Mouse (Mus musculus) heart, postnatal 4 days (tissue): ENCODE measurements around the gene Tep1. TPM values are rescaled to one million over a fixed set of nuclear protein-coding genes. Genes with fewer than 3 reads are reported as not detected.
A peak's percentile ranks its signal among the peaks of the same experiment; 100 is the strongest.
"Not testable (repeated sequence)": the region's sequence is repeated elsewhere in the genome, so short reads cannot be mapped to it uniquely, and the experiment has no call there.

Experiments
- DNase-seq: peaks from one replicate; pipeline ENCODE4 v3.0.0; 2021
- total RNA-seq, 2 experiments: library from RNA; stranded (reverse); gene quantifications; 2 replicates each; pipeline ENCODE4 v1.2.3; 2021

Tep1 gene
- total RNA-seq, result 10 to 100 TPM in 1 of 2 experiments, 1 to 10 TPM in 1; 9.3 to 12.3 TPM

DNA sequence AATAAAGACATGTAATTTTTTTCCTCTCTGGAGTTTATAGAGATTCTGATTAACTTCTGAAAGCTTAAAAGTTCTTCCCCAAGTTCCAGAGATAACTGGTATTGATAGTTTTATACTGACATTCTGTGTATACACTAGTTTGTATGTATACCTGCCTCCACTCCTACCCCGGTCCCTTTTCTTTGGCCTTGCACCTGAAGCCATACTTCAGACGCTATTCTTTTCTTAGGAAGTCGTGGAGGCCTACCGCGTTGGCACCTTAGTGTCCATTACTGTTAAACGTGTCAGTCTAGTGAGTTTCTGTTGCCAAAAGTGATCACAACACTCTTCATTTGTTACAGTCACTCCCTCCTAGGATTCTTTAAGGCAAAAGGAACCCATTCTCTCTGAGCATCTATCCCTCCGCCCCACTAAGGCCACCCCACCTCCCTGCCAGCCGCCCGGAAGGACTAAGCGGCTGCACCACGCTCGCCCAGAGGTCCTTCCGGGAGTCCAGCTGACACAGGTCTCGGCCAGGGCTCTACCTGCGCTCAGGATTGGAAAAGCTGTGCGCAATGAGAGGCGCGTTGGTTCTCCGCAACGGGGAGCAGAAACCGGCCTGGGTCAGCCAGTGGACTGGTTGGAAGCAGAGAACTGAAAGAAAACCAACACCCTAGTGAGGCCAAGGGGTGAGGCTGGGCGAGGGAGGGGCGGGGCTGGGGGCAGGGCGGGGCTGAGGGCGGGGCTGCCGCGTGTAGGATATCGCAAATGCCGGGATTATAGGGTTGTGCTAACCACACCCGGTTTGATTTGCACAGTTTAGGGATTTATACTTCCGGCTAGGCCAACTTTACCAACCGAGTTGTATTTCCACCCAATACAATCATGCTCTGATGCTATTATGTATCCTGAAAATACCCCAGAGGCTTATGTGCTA, at the start of gene Tep1:
Gene Tep1, minus strand, starts transcription at position 672 of the 916 bp plus-strand sequence.
- DNase-seq, result peak; percentile 79

GRCm38 (mm10) chr14:50911356-50911755, 41.0 kb upstream of the Tep1 start:
- DNase-seq, result no peak

GRCm38 (mm10) chr14:50908126-50908525, 37.8 kb upstream of the Tep1 start:
- no peak for DNase-seq

GRCm38 (mm10) chr14:50905327-50905726, 35.0 kb upstream of the Tep1 start:
- not testable (repeated sequence) for DNase-seq

- DNase-seq, result no peak
Observed at GRCm38 (mm10) chr14:50904828-50905129, 34.4 kb upstream of the Tep1 start.

DNA sequence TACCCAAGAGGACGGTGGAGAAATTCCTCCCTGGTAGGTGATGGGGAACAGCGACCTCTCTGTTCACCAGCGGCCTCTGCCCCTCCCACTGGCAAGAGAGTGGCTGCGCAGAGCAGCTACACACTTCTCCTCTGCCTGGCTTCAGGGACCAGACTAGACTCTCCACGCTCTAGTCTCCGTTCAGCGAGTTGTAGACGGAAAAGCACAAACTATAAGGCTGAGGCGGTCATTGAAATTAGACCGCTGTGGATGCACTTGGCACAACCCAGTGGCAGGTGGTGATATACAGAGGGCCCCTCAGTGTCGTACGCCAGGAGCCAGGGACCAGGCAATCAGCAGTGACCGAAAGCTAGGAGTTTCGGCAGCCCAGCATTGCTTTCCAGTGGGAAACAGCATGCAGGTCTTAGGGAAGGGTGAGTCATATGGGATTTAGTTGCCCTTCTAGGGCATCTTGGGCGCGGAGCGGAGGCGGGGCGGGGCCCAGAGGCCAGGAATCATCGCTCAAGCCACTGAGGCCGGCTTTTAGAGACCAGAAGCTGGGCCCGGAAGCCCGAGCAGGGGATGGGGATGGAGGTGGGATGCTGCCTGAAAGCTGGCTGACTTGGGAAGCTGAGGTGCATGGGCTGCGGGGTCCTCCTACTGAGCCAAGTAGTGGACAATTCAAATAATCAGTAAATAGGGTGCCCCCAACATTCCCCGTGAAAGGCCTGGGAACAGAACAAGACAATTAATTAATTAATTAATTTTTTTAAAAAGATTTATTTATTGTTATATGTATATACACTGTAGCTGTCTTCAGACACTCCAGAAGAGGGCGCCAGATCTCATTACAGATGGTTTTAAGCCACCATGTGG, 33.8 kb upstream of the Tep1 start:
- DNase-seq, result peak; percentile 24

- DNase-seq, result not testable (repeated sequence)
Observed at GRCm38 (mm10) chr14:50897992-50898391, 27.6 kb upstream of the Tep1 start.

DNA sequence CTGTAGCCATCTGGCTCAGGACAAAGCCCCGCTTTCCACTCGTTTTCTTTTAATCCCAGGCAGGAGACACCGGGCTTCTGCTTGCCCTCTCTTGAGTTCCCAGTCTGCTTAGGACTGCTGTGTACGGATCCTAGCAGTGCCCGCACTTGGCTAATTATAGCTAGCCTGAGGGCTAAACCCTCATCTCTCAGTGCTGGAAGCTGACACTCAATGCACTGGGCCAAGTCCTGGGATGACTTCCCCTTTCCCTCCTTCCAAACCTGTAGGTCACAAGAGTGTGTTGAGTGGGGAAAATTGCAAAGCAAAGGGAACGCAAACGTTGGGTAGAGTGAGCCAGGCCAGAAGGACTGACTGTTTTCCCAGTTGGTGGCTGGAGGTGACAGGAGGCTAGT, 27.0 kb upstream of the Tep1 start, which contains the start of gene Klhl33:
Gene Klhl33, minus strand, starts transcription at position 134 of the 392 bp plus-strand sequence.
- DNase-seq, result peak; percentile 24

GRCm38 (mm10) chr14:50896747-50897373, 26.5 kb upstream of the Tep1 start:
- DNase-seq, result no peak

- peak; percentile 29 for DNase-seq
Observed at GRCm38 (mm10) chr14:50895985-50896746, 25.8 kb upstream of the Tep1 start.

DNA sequence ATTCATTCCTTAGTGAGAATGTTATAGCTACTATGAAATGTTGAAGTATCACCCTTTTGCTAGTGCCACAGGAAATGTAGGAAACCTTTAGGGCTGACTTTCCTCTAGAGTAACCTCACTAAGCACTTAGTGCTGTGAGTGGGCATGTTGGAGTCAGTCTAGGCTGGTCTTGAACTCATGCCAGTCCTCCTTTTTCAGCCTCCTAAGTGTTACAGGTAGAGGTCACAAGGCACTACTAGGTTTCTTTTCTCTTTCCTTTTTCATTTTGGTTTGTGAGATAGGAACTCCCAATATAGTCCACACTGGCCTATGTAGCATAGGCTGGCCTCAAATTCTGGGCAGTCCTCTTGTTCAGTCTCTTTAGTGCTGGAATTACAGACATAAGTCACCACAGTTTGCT, 25.0 kb upstream of the Tep1 start:
- no peak for DNase-seq

GRCm38 (mm10) chr14:50892541-50893459, 22.4 kb upstream of the Tep1 start:
- DNase-seq, result peak; percentile 33

- DNase-seq, result no peak
Observed at GRCm38 (mm10) chr14:50892091-50892490, 21.7 kb upstream of the Tep1 start.

GRCm38 (mm10) chr14:50891621-50892020, 21.3 kb upstream of the Tep1 start:
- no peak for DNase-seq

- DNase-seq, result no peak
Observed at GRCm38 (mm10) chr14:50876236-50876950, 6.0 kb upstream of the Tep1 start.

- no peak for DNase-seq
Observed at GRCm38 (mm10) chr14:50875591-50876230, 5.4 kb upstream of the Tep1 start.

- DNase-seq, result no peak
Observed at GRCm38 (mm10) chr14:50875175-50875574, 4.8 kb upstream of the Tep1 start.

DNA sequence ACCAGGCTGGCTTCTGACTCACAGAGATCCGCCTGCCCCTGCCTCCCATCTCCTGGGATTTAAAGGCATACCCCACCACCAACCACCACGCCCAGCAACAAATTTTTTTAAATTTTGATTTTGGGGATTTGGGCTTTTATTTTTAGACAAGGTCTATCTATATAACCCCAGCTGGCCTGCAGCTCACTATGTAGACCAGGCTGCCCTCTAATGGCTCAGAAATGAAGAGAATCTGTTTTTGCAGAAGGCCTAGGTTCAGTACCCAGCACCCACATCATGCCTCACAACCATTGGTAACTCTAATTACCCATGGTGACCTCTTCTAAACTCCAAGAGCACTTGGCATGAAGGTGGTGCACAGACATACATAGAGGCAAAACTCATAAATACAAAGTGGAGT, 924 bp upstream of the Tep1 start:
- DNase-seq, result no peak

- DNase-seq, result no peak
Observed at GRCm38 (mm10) chr14:50870805-50871143, 414 bp upstream of the Tep1 start.

DNA sequence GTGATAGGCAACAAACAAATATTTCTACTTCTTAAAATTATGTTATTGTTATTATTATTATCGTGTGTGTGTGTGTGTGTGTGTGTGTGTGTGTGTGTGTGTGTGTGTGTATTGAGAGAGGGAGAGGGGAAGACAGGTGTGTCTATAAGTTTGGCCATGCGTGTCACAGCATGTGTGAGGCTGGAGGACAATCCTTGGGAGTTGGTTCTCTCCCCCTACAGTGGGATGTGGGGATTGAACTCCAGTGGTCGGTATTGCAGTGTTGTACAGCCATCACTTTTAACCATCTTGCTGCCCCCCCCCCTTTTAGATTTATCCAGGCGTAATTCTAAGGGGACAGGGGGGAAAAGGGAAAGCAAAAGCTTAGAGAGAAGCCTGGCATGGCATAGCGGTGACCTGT, 1.7 kb downstream of the Tep1 start:
- DNase-seq, result no peak
